Mouse (Mus musculus) C2C12 (cell line): ENCODE measurements around the gene Gjd2.

Experiments
- CEBPB ChIP-seq: IDR thresholded peaks from one replicate; pipeline ENCODE4 v1.6.1; 2011; ENCODE audit warnings: low read depth, mild to moderate bottlenecking, control low read depth, moderate library complexity
- CTCF ChIP-seq: IDR thresholded peaks from one replicate; pipeline ENCODE4 v1.5.1; 2011; ENCODE audit not compliant: control insufficient read depth, insufficient read depth, insufficient read length
- MAX ChIP-seq: IDR thresholded peaks from one replicate; pipeline ENCODE4 v1.6.1; 2011; ENCODE audit warnings: mild to moderate bottlenecking, control low read depth
- MYOG ChIP-seq: IDR thresholded peaks from one replicate; pipeline ENCODE4 v1.6.1; 2011; ENCODE audit not compliant: control insufficient read depth, insufficient read length; ENCODE audit errors: extremely low read depth
- USF1 ChIP-seq: IDR thresholded peaks from one replicate; pipeline ENCODE4 v1.6.1; 2011; ENCODE audit warnings: low read depth, mild to moderate bottlenecking, control low read depth, moderate library complexity

DNA sequence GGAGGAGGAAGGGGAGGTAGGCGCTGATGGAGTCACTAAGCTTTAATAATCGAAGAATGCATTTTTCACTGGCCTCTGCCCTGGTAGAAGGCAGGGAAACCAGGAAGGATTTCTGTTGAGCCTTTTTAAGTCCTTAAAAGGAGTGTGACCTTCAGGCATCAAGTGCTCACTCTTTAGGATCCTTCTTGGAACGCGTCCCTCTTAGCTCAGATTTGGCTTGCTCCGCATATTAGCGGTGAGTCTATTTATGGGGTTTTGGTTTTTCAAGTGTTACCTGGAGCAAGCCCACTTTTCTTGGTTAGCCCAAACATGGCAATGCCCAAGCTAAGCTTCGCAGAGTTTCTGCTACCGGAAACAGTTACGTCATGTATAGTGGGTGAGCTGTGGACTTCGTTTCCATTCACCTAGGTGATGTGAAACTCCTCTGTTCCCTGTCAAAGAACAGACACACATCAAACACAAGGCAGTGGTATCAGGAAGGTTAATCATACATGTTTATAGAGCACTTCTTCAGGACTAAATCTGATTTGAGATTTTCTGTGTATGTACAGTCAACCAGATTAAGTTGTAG lies 44.9 kb upstream of the Gjd2 start:
- TF ChIP-seq CTCF (no peak), MAX (no peak), MYOG (no peak), USF1 (no peak), CEBPB (no peak)
